Mouse (Mus musculus): Measurements from ENCODE around the gene A1cf. TPM values are rescaled to one million over a fixed set of nuclear protein-coding genes. Genes with fewer than 3 reads are reported as not detected.

The A1cf gene
- polyA plus RNA-seq, 1 experiment from 2014 or later = not detected

GRCm38 (mm10) chr19:31891001-31891893 lies 22.7 kb downstream of the A1cf start:
- no peaks in the 10 kb centered on the region for H3K9me3 ChIP-seq
- H3K36me3 ChIP-seq = no peaks in the 10 kb centered on the region
- 86% methylated on average over 6 of the region's 6 CpGs for whole genome bisulfite sequencing
- H3K4me2 ChIP-seq (replicated peaks) = no peak overlapping the region
- H3K27ac ChIP-seq = no peak overlapping the region
- H3K9ac ChIP-seq = no peak overlapping the region
- H3K4me1 ChIP-seq = no peaks in the 10 kb centered on the region
- H3K4me3 ChIP-seq = no peak overlapping the region
- no peaks in the 10 kb centered on the region for H3K27me3 ChIP-seq
- no peak for ATAC-seq (ENCODE audit: low FRiP score, low read depth)

DNA sequence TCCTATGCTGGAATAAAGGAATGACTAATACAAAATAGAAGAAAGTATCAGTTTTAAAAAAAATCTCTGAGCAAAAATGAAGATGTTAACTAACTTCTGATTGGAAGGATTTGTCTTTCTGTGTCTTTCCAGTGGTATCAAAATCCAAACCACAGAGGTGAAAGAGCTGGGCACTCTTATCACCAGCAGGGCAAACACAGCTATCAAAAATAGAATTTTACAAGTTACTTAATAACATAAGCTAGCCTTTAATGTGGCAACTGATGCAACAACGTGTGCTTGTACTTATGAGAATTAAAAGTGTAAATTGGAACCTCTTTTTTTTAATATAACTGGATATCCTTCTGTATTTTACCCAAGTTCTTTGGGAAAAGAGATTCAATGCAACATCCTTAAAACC lies 27.4 kb downstream of the A1cf start:
- ATAC-seq (ENCODE audit: low FRiP score, low read depth) = no peak
- Histone ChIP-seq H3K4me3 (no peak overlapping the region), H3K27me3 (no peaks in the 10 kb centered on the region), H3K9me3 (no peaks in the 10 kb centered on the region), H3K4me2 (replicated peaks) (no peak overlapping the region), H3K36me3 (no peaks in the 10 kb centered on the region), H3K9ac (no peak overlapping the region), H3K4me1 (no peaks in the 10 kb centered on the region), H3K27ac (no peak overlapping the region)
- WGBS = 62% methylated on average over 1 of the region's 1 CpGs

DNA sequence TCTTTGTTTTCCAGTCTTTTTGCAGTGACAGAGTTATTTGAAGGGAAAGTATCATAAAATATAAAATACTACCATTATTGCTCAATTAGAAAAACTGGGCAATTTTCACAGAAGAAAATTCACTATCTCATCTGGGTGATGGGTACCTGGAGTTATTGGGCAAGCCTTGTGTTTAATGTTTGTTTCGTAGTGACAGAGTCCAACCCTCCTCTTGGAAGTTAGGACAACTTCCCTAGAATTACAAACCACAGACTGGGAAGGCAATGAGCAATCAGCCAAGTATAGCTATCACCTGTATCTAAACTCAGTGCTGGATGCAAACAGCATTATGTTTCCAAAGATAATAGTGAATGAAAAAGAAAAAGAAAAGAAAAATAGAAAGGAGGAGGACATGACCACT lies 28.1 kb downstream of the A1cf start:
- H3K4me2 ChIP-seq (replicated peaks) = no peak overlapping the region
- WGBS = 90% methylated on average over 1 of the region's 1 CpGs
- no peaks in the 10 kb centered on the region for H3K36me3 ChIP-seq
- ATAC-seq (ENCODE audit: low FRiP score, low read depth) = no peak
- H3K4me1 ChIP-seq = no peaks in the 10 kb centered on the region
- H3K9me3 ChIP-seq = no peaks in the 10 kb centered on the region
- no peak overlapping the region for H3K9ac ChIP-seq
- no peak overlapping the region for H3K4me3 ChIP-seq
- no peaks in the 10 kb centered on the region for H3K27me3 ChIP-seq
- no peak overlapping the region for H3K27ac ChIP-seq

DNA sequence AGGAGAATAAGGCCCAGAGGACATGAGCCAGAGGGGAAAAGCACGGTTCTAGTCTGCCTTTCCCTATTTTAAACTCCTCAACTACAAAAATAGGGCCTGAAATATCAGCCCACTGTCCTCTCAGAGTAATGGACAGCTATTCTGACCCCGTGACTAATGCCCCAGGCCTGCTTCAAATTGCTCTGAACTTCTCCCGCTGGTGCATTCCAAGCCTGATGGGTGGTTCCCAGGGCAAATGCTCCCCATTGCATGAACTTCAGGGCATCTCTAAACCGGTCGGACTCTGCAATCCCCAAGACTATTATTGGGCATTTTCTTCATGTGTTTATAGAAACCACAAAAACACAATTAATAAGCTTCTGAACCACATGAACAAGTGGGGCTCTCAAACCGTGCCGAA lies 37.1 kb downstream of the A1cf start:
- no peak overlapping the region for H3K4me2 ChIP-seq (replicated peaks)
- H3K9me3 ChIP-seq = no peaks in the 10 kb centered on the region
- no peak overlapping the region for H3K9ac ChIP-seq
- H3K27me3 ChIP-seq = no peaks in the 10 kb centered on the region
- WGBS = 54% methylated on average over 7 of the region's 7 CpGs
- H3K36me3 ChIP-seq = no peaks in the 10 kb centered on the region
- peaks cover 4% of the 10 kb centered on the region; the same call in 1 of the 2 replicates for H3K4me1 ChIP-seq
- ATAC-seq (ENCODE audit: low FRiP score, low read depth) = no peak
- H3K4me3 ChIP-seq = no peak overlapping the region
- no peak overlapping the region for H3K27ac ChIP-seq

- ATAC-seq (ENCODE audit: low FRiP score, low read depth) = no peak
- Histone ChIP-seq H3K4me2 (replicated peaks) (no peak overlapping the region), H3K9me3 (no peaks in the 10 kb centered on the region), H3K4me1 (peaks cover 4% of the 10 kb centered on the region; the same call in 1 of the 2 replicates), H3K27ac (no peak overlapping the region), H3K9ac (no peak overlapping the region), H3K36me3 (no peaks in the 10 kb centered on the region), H3K4me3 (no peak overlapping the region), H3K27me3 (no peaks in the 10 kb centered on the region)
- 45% methylated on average over 6 of the region's 6 CpGs for WGBS
Observed at GRCm38 (mm10) chr19:31910423-31910822, 41.9 kb downstream of the A1cf start.

DNA sequence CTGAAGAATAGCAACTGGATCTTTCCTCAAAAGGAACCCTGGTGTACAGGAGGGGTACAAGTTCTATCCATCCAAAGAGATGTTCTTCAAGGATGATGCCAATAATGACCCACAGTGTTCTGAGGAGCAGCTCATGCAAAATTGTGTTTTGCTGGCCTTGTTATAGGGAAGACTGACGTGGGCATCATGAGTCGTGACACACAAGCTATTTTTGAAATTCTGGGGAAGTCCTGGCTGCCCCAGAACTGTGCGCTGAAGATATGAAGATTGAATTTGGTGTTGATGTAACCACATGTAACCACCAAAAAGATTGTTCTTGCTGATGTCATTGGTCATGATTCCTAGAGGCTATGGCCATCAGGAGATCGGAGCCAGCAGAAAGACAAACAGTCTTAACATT lies 45.4 kb downstream of the A1cf start:
- H3K4me2 ChIP-seq (replicated peaks) = no peak overlapping the region
- no peaks in the 10 kb centered on the region for H3K27me3 ChIP-seq
- H3K4me3 ChIP-seq = no peak overlapping the region
- H3K4me1 ChIP-seq = no peaks in the 10 kb centered on the region
- H3K9ac ChIP-seq = no peak overlapping the region
- ATAC-seq (ENCODE audit: low FRiP score, low read depth) = no peak
- WGBS = 92% methylated on average over 4 of the region's 4 CpGs
- no peaks in the 10 kb centered on the region for H3K36me3 ChIP-seq
- no peak overlapping the region for H3K27ac ChIP-seq
- H3K9me3 ChIP-seq = no peaks in the 10 kb centered on the region

DNA sequence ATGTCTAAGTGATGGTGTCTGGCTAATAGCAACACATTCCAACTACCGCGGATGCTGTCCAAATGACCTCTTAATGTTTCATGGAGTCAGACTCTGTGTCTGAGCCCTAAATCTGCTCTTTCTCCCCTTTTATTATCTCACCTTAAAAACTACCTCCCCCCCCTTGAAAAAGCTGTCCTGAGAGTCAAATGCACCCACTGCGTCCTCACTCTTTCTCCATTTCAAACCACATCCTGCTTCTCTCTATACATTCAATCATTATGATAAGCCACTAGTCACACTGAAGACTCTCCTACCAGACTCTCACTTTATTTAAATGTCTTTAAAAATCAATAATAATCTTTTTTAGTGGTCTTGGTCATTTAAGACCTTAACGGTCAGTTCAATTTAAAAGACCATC lies 51.8 kb downstream of the A1cf start:
- Histone ChIP-seq H3K9me3 (no peaks in the 10 kb centered on the region), H3K27me3 (no peaks in the 10 kb centered on the region), H3K4me1 (no peaks in the 10 kb centered on the region), H3K4me2 (replicated peaks) (no peak overlapping the region), H3K4me3 (no peak overlapping the region), H3K36me3 (no peaks in the 10 kb centered on the region), H3K9ac (no peak overlapping the region), H3K27ac (no peak overlapping the region)
- 93% methylated on average over 4 of the region's 4 CpGs for WGBS
- ATAC-seq (ENCODE audit: low FRiP score, low read depth) = no peak

- no peak overlapping the region for H3K27ac ChIP-seq
- no peaks in the 10 kb centered on the region for H3K27me3 ChIP-seq
Observed at GRCm38 (mm10) chr19:31921852-31922251, 53.3 kb downstream of the A1cf start.

DNA sequence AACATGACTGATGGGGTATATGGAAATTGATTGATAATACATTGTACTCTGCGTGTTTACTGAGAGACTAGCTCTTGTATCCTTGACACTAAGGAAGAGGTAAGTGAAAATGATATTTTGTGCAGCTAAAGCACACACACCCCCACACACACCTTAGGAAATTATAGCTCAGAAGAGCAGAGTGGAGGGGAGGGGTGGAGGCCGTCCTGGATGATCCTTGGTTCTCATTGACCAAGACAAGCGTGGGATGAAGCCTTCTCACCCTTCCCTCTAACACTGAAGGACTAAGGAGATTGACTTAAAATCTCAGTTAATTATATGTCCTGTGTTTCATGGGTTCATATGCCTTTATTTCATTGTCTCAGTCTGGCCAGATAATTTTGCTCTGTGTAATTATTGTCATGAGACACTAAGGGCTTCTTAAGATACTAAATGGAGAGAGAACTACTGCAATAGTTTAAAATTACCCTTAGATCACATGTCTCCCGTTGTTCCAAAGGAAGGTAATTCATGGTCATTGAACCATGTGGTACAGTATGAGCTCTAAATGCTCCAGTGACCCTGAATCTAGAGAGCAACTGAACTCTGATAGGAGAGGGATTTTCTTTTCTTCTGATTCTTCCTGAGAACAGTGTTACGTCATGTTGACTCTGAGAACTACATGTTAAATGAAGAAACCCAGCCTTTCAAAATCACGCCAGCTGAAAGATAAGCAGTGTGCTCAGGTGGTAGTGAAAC lies 55.2 kb downstream of the A1cf start:
- H3K36me3 ChIP-seq = no peaks in the 10 kb centered on the region
- H3K27ac ChIP-seq = no peak overlapping the region
- no peak for ATAC-seq (ENCODE audit: low FRiP score, low read depth)
- WGBS = 78% methylated on average over 6 of the region's 6 CpGs
- no peaks in the 10 kb centered on the region for H3K9me3 ChIP-seq
- H3K4me1 ChIP-seq = no peaks in the 10 kb centered on the region
- no peak overlapping the region for H3K4me2 ChIP-seq (replicated peaks)
- no peaks in the 10 kb centered on the region for H3K27me3 ChIP-seq
- no peak overlapping the region for H3K4me3 ChIP-seq
- no peak overlapping the region for H3K9ac ChIP-seq

More at GRCm38 (mm10) chr19:31921852-31922251, 53.3 kb downstream of the A1cf start:
- Histone ChIP-seq H3K9ac (no peak overlapping the region), H3K36me3 (no peaks in the 10 kb centered on the region), H3K4me1 (no peaks in the 10 kb centered on the region), H3K9me3 (no peaks in the 10 kb centered on the region), H3K4me2 (replicated peaks) (no peak overlapping the region), H3K4me3 (no peak overlapping the region)
- 33% methylated on average over 5 of the region's 5 CpGs for WGBS
- peak; percentile 90 for ATAC-seq (ENCODE audit: low FRiP score, low read depth)

GRCm38 (mm10) chr19:31950793-31951489 lies 82.4 kb downstream of the A1cf start:
- Histone ChIP-seq H3K9ac (no peak overlapping the region), H3K9me3 (no peaks in the 10 kb centered on the region), H3K4me3 (no peak overlapping the region), H3K36me3 (no peaks in the 10 kb centered on the region), H3K4me2 (replicated peaks) (no peak overlapping the region), H3K27me3 (no peaks in the 10 kb centered on the region), H3K4me1 (no peaks in the 10 kb centered on the region), H3K27ac (no peak overlapping the region)
- ATAC-seq (ENCODE audit: low FRiP score, low read depth) = no peak
- 75% methylated on average over 7 of the region's 7 CpGs for WGBS

DNA sequence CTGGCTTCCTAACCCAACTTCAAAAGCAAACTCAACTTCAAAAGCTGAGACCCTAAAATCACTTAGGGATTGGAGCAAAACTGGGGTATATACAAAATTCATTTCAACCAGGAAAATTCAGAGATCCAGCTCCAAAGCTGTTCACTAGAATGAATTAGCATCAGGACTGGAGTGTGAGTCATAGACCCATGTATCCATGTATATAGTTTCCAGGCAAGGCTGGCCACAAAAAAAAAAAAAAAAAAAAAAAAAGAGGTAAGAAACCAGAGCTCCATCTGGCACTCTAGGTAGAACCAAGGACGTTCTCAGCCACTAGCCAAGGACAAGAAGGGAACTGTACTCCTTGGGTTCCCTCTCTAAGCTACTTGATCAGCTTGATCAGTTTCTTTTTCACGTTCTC lies 85.2 kb downstream of the A1cf start:
- Histone ChIP-seq H3K27me3 (no peaks in the 10 kb centered on the region), H3K4me3 (no peak overlapping the region), H3K9ac (no peak overlapping the region), H3K4me2 (replicated peaks) (no peak overlapping the region), H3K9me3 (no peaks in the 10 kb centered on the region), H3K4me1 (no peaks in the 10 kb centered on the region), H3K36me3 (no peaks in the 10 kb centered on the region), H3K27ac (no peak overlapping the region)
- WGBS = 39% methylated on average over 2 of the region's 2 CpGs
- no peak for ATAC-seq (ENCODE audit: low FRiP score, low read depth)

DNA sequence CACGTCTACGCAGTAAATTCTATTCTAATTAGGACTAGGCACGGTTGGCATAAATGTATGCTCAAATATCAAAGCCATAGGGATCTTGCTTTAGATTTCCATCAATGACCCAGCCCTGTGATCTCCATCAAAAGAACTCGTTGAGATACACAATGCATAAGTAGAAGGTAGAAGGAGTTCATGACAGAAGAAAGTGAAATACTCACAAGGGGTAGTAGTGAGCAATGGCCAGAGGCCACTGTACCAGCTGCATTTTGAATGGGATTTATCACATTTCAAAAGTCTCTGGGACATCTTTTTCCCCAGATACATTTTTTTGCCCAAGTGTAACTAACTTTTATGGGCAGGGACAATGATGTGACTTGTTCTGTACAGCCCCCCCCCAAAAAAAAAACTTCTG lies 85.7 kb downstream of the A1cf start:
- no peak overlapping the region for H3K4me2 ChIP-seq (replicated peaks)
- 38% methylated on average over 4 of the region's 4 CpGs for WGBS
- H3K9ac ChIP-seq = no peak overlapping the region
- no peaks in the 10 kb centered on the region for H3K36me3 ChIP-seq
- no peaks in the 10 kb centered on the region for H3K4me1 ChIP-seq
- no peak overlapping the region for H3K4me3 ChIP-seq
- no peaks in the 10 kb centered on the region for H3K27me3 ChIP-seq
- no peak for ATAC-seq (ENCODE audit: low FRiP score, low read depth)
- H3K9me3 ChIP-seq = no peaks in the 10 kb centered on the region
- no peak overlapping the region for H3K27ac ChIP-seq
